Mouse (Mus musculus) heart, embryonic 12.5 days (tissue): ENCODE data around the gene Vmn1r158. TPM values are rescaled to one million over a fixed set of nuclear protein-coding genes. Genes with fewer than 3 reads are reported as not detected.
"Not testable (repeated sequence)": the region's sequence is repeated elsewhere in the genome, so short reads cannot be mapped to it uniquely, and the experiment has no call there.

Source experiments
- ATAC-seq: fragments of 200-750 bp; cut with Nextera tagmentation; 2 replicates; pipeline ENCODE4 v1.8.0; 2017; ENCODE audit warnings: moderate TSS enrichment, moderate library complexity; ENCODE audit not compliant: insufficient number of reproducible peaks, low FRiP score
- H3K27ac ChIP-seq: fragments of 300-500 bp; sonication (generic); 2 replicates; pipeline ENCODE4 v1.5.1; 2016; ENCODE audit warnings: mild to moderate bottlenecking, moderate library complexity; ENCODE audit not compliant: poor library complexity, severe bottlenecking
- H3K27me3 ChIP-seq: fragments of 300-500 bp; sonication (generic); replicated peaks from 2 replicates; pipeline ENCODE4 v1.6.1; 2016; ENCODE audit warnings: mild to moderate bottlenecking, moderate library complexity
- H3K36me3 ChIP-seq: fragments of 300-500 bp; sonication (generic); 2 replicates; pipeline ENCODE4 v1.6.1; 2016; ENCODE audit warnings: mild to moderate bottlenecking, moderate library complexity
- H3K4me1 ChIP-seq: fragments of 300-500 bp; sonication (generic); replicated peaks from 2 replicates; pipeline ENCODE4 v1.6.1; 2016; ENCODE audit warnings: mild to moderate bottlenecking
- H3K4me2 ChIP-seq: fragments of 300-500 bp; sonication (generic); 2 replicates; pipeline ENCODE4 v1.6.1; 2016; ENCODE audit warnings: mild to moderate bottlenecking, moderate library complexity
- H3K4me3 ChIP-seq: fragments of 300-500 bp; sonication (generic); 2 replicates; pipeline ENCODE4 v1.5.1; 2016; ENCODE audit warnings: mild to moderate bottlenecking
- H3K9ac ChIP-seq: fragments of 300-500 bp; sonication (generic); 2 replicates; pipeline ENCODE4 v1.6.1; 2016; ENCODE audit warnings: mild to moderate bottlenecking, moderate library complexity
- H3K9me3 ChIP-seq: fragments of 300-500 bp; sonication (generic); replicated peaks from 2 replicates; pipeline ENCODE4 v1.6.1; 2016; ENCODE audit warnings: mild to moderate bottlenecking, moderate library complexity
- WGBS: fragments of 180-500 bp; shearing (Covaris S2); methylation state at CpG from one replicate; pipeline ENCODE4 v1.1.7; 2016; 5-methylcytosine and 5-hydroxymethylcytosine counted together
- polyA plus RNA-seq: library from polyadenylated mRNA; unstranded; fragments of >200 nt; fragmentation: Nextera tagmentation; extraction: Ambion mirVana; gene quantifications from 2 replicates; pipeline ENCODE4 v1.2.1, GENCODE M21; 2016

Vmn1r158 gene
- polyA plus RNA-seq = not detected in 2 replicates

GRCm38 (mm10) chr7:22790682-22791081 lies at the start of gene Vmn1r158:
Vmn1r158 (minus strand) TSS chr7:22790782.
- not testable (repeated sequence) for H3K27ac ChIP-seq, H3K4me1 ChIP-seq, H3K9ac ChIP-seq, ATAC-seq, H3K36me3 ChIP-seq, H3K4me3 ChIP-seq, H3K27me3 ChIP-seq, H3K4me2 ChIP-seq
- H3K9me3 ChIP-seq = peaks cover 13% of the 10 kb centered on the region
- 48% methylated on average over 2 of the region's 2 CpGs for WGBS

GRCm38 (mm10) chr7:22775981-22776380 lies 14.6 kb downstream of the Vmn1r158 start:
- not testable (repeated sequence) for H3K36me3 ChIP-seq, H3K4me1 ChIP-seq, H3K27ac ChIP-seq, H3K4me2 ChIP-seq, H3K27me3 ChIP-seq, H3K9ac ChIP-seq, ATAC-seq, H3K4me3 ChIP-seq
- 80% methylated on average over 7 of the region's 11 CpGs for WGBS
- peaks cover 12% of the 10 kb centered on the region for H3K9me3 ChIP-seq

- H3K4me1 ChIP-seq, H3K9me3 ChIP-seq, H3K36me3 ChIP-seq, ATAC-seq, H3K4me2 ChIP-seq, H3K4me3 ChIP-seq, H3K9ac ChIP-seq, H3K27ac ChIP-seq, H3K27me3 ChIP-seq: not testable (repeated sequence)
- 29% methylated on average over 2 of the region's 3 CpGs for WGBS
These were observed 29.2 kb downstream of the Vmn1r158 start, which contains the start of gene Vmn1r157 for GRCm38 (mm10) chr7:22761397-22761796. Vmn1r157 (plus strand) TSS chr7:22761697.

Other genes with a start within 250 kb of the Vmn1r158 start
- gene Gm4201, start 225.4 kb downstream of the Vmn1r158 start, polyA plus RNA-seq = not detected in 2 replicates
- not detected in 2 replicates for gene Gm4565, start 202.7 kb downstream of the Vmn1r158 start, polyA plus RNA-seq
- gene Vmn1r155, start 132.8 kb downstream of the Vmn1r158 start, polyA plus RNA-seq = not detected in 2 replicates
- not detected in 2 replicates for gene Gm8693, start 98.5 kb downstream of the Vmn1r158 start, polyA plus RNA-seq
- not detected in 2 replicates for gene Gm4567, start 71.1 kb downstream of the Vmn1r158 start, polyA plus RNA-seq
- not detected in 2 replicates for gene Vmn1r157, start 29.1 kb downstream of the Vmn1r158 start, polyA plus RNA-seq
- gene Vmn1r159, start 52.8 kb upstream of the Vmn1r158 start, polyA plus RNA-seq = not detected in 2 replicates
- not detected in 2 replicates for gene Vmn1r160, start 80.4 kb upstream of the Vmn1r158 start, polyA plus RNA-seq
- not detected in 2 replicates for gene Gm4214, start 193.9 kb upstream of the Vmn1r158 start, polyA plus RNA-seq
- not detected in 2 replicates for gene Gm4216, start 229.1 kb upstream of the Vmn1r158 start, polyA plus RNA-seq